Mouse (Mus musculus): Measurements from ENCODE around the gene Tmem132d. TPM values are rescaled to one million over a fixed set of nuclear protein-coding genes. Genes with fewer than 3 reads are reported as not detected.

Tmem132d gene
- total RNA-seq, 1 experiment: 2.5 TPM

DNA sequence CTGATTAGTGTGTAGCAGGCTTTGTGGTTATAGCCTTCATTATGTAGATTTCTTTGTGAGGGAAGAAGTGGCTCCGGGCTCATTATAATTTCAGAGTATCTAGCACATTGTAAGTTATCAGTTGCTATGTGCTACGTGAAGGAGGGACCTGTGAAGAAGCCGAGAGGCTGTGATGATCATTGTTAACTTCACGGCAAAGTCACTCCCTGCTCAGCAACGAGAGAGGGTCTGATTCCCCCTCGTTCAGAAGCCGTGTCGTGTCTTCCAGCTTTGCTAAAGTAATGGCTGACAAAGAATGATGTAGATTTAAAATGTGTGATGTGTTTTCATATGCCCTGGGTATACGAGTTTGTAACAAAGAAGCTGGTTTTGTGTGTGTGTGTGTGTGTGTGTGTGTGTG lies 391.1 kb downstream of the Tmem132d start:
- Histone ChIP-seq H3K9ac (ENCODE audit: insufficient read depth, low read depth, low read length, poor library complexity, severe bottlenecking) (no peak overlapping the region), H3K36me3 (ENCODE audit: control insufficient read depth, insufficient read depth, low read length, poor library complexity, severe bottlenecking) (no peaks in the 10 kb centered on the region), H3K4me1 (ENCODE audit: control insufficient read depth in 2 of 2, insufficient read depth in 2 of 2, low read length in 2 of 2, poor library complexity in 1 of 2) (no peaks in the 10 kb centered on the region), H3K4me3 (ENCODE audit: insufficient read depth in 1 of 2, low read depth in 1 of 2, low read length in 2 of 2, poor library complexity in 1 of 2, severe bottlenecking in 1 of 2) (no peak overlapping the region), H3K9me3 (ENCODE audit: control insufficient read depth, insufficient read depth, low read depth, low read length) (no peaks in the 10 kb centered on the region), H3K27ac (ENCODE audit: insufficient read depth, low read depth, low read length, poor library complexity, severe bottlenecking) (no peak overlapping the region)
- in situ Hi-C loops (cut with MboI; ENCODE audit: low sequenced_read_pairs in 2 of 2, unreplicated experiment in 2 of 2): no loop called here
- no peak for TF ChIP-seq CHD2 (IDR thresholded peaks at IDR 0.05; ENCODE audit: low read depth, low read length)
- TF ChIP-seq HCFC1 (IDR thresholded peaks at IDR 0.05; ENCODE audit: borderline replicate concordance, insufficient read depth, low read length): no peak
- TF ChIP-seq ZC3H11A (IDR thresholded peaks at IDR 0.05; ENCODE audit: borderline replicate concordance, low read depth, low read length): no peak
- no peak for TF ChIP-seq MAFK (IDR thresholded peaks at IDR 0.05; ENCODE audit: insufficient read depth, low read depth, low read length)
- no peak for TF ChIP-seq ZNF384 (IDR thresholded peaks at IDR 0.05; ENCODE audit: low read depth, low read length)
- no peak for DNase-seq (ENCODE audit: low read depth, low spot score)

GRCm38 (mm10) chr5:128040036-128040435 lies 392.8 kb downstream of the Tmem132d start:
- Histone ChIP-seq H3K27ac (ENCODE audit: insufficient read depth, low read depth, low read length, poor library complexity, severe bottlenecking) (no peak overlapping the region), H3K4me3 (ENCODE audit: insufficient read depth in 1 of 2, low read depth in 1 of 2, low read length in 2 of 2, poor library complexity in 1 of 2, severe bottlenecking in 1 of 2) (no peak overlapping the region), H3K4me1 (ENCODE audit: control insufficient read depth in 2 of 2, insufficient read depth in 2 of 2, low read length in 2 of 2, poor library complexity in 1 of 2) (no peaks in the 10 kb centered on the region), H3K9ac (ENCODE audit: insufficient read depth, low read depth, low read length, poor library complexity, severe bottlenecking) (no peak overlapping the region), H3K9me3 (ENCODE audit: control insufficient read depth, insufficient read depth, low read depth, low read length) (no peaks in the 10 kb centered on the region), H3K36me3 (ENCODE audit: control insufficient read depth, insufficient read depth, low read length, poor library complexity, severe bottlenecking) (no peaks in the 10 kb centered on the region)
- in situ Hi-C loops (cut with MboI; ENCODE audit: low sequenced_read_pairs in 2 of 2, unreplicated experiment in 2 of 2): no loop called here
- DNase-seq (ENCODE audit: low read depth, low spot score): no peak
- TF ChIP-seq CHD2 (IDR thresholded peaks at IDR 0.05; ENCODE audit: low read depth, low read length): no peak
- no peak for TF ChIP-seq MAFK (IDR thresholded peaks at IDR 0.05; ENCODE audit: insufficient read depth, low read depth, low read length)
- no peak for TF ChIP-seq ZC3H11A (IDR thresholded peaks at IDR 0.05; ENCODE audit: borderline replicate concordance, low read depth, low read length)
- TF ChIP-seq ZNF384 (IDR thresholded peaks at IDR 0.05; ENCODE audit: low read depth, low read length): no peak
- no peak for TF ChIP-seq HCFC1 (IDR thresholded peaks at IDR 0.05; ENCODE audit: borderline replicate concordance, insufficient read depth, low read length)

- no peak for DNase-seq (ENCODE audit: low read depth, low spot score)
- no peak overlapping the region for H3K9ac ChIP-seq (ENCODE audit: insufficient read depth, low read depth, low read length, poor library complexity, severe bottlenecking)
- no peaks in the 10 kb centered on the region for H3K4me1 ChIP-seq (ENCODE audit: control insufficient read depth in 2 of 2, insufficient read depth in 2 of 2, low read length in 2 of 2, poor library complexity in 1 of 2)
- TF ChIP-seq CHD2 (IDR thresholded peaks at IDR 0.05; ENCODE audit: low read depth, low read length): no peak
- no peak for TF ChIP-seq HCFC1 (IDR thresholded peaks at IDR 0.05; ENCODE audit: borderline replicate concordance, insufficient read depth, low read length)
- TF ChIP-seq MAFK (IDR thresholded peaks at IDR 0.05; ENCODE audit: insufficient read depth, low read depth, low read length): no peak
- TF ChIP-seq ZC3H11A (IDR thresholded peaks at IDR 0.05; ENCODE audit: borderline replicate concordance, low read depth, low read length): no peak
- TF ChIP-seq ZNF384 (IDR thresholded peaks at IDR 0.05; ENCODE audit: low read depth, low read length): no peak
- no peak overlapping the region for H3K27ac ChIP-seq (ENCODE audit: insufficient read depth, low read depth, low read length, poor library complexity, severe bottlenecking)
- H3K36me3 ChIP-seq (ENCODE audit: control insufficient read depth, insufficient read depth, low read length, poor library complexity, severe bottlenecking): no peaks in the 10 kb centered on the region
- H3K4me3 ChIP-seq (ENCODE audit: insufficient read depth in 1 of 2, low read depth in 1 of 2, low read length in 2 of 2, poor library complexity in 1 of 2, severe bottlenecking in 1 of 2): no peak overlapping the region
- no peaks in the 10 kb centered on the region for H3K9me3 ChIP-seq (ENCODE audit: control insufficient read depth, insufficient read depth, low read depth, low read length)
- in situ Hi-C loops (cut with MboI; ENCODE audit: low sequenced_read_pairs in 2 of 2, unreplicated experiment in 2 of 2): no loop called here
Observed at GRCm38 (mm10) chr5:128027076-128027475, 405.8 kb downstream of the Tmem132d start.

DNA sequence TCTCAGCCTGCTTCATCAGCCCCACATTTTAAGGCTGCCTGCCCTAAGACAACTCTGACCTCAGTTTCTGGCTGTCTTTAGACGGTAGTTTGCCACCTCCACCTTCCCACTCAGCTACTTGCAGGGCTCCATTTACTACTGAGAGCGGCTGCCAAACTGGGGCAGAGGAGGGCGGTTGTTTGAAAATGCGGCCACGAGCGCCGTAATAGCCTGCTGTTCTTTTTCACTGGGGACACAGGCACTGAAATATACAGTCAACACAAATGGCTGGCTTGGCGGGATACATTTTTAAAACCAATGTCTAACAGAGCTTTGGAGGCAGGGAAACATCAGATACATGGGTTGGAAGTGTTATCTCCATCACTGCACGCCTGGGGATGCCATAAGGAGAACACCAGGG lies 428.2 kb downstream of the Tmem132d start:
- H3K27ac ChIP-seq (ENCODE audit: insufficient read depth, low read depth, low read length, poor library complexity, severe bottlenecking): no peak overlapping the region
- in situ Hi-C loops (cut with MboI; ENCODE audit: low sequenced_read_pairs in 2 of 2, unreplicated experiment in 2 of 2): no loop called here
- no peak for DNase-seq (ENCODE audit: low read depth, low spot score)
- no peak overlapping the region for H3K4me3 ChIP-seq (ENCODE audit: insufficient read depth in 1 of 2, low read depth in 1 of 2, low read length in 2 of 2, poor library complexity in 1 of 2, severe bottlenecking in 1 of 2)
- H3K4me1 ChIP-seq (ENCODE audit: control insufficient read depth in 2 of 2, insufficient read depth in 2 of 2, low read length in 2 of 2, poor library complexity in 1 of 2): no peaks in the 10 kb centered on the region
- H3K36me3 ChIP-seq (ENCODE audit: control insufficient read depth, insufficient read depth, low read length, poor library complexity, severe bottlenecking): no peaks in the 10 kb centered on the region
- H3K9me3 ChIP-seq (ENCODE audit: control insufficient read depth, insufficient read depth, low read depth, low read length): no peaks in the 10 kb centered on the region
- TF ChIP-seq MAFK (IDR thresholded peaks at IDR 0.05; ENCODE audit: insufficient read depth, low read depth, low read length) (no peak), HCFC1 (IDR thresholded peaks at IDR 0.05; ENCODE audit: borderline replicate concordance, insufficient read depth, low read length) (no peak), ZC3H11A (IDR thresholded peaks at IDR 0.05; ENCODE audit: borderline replicate concordance, low read depth, low read length) (no peak), ZNF384 (IDR thresholded peaks at IDR 0.05; ENCODE audit: low read depth, low read length) (no peak), CHD2 (IDR thresholded peaks at IDR 0.05; ENCODE audit: low read depth, low read length) (no peak)
- H3K9ac ChIP-seq (ENCODE audit: insufficient read depth, low read depth, low read length, poor library complexity, severe bottlenecking): no peak overlapping the region
